Mouse (Mus musculus): ENCODE measurements around the gene Dcaf1. TPM values are rescaled to one million over a fixed set of nuclear protein-coding genes. Genes with fewer than 3 reads are reported as not detected.

The Dcaf1 gene
- total and polyA plus RNA-seq, 3 experiments, result 40.9 to 43.9 (median 42.9) TPM

GRCm38 (mm10) chr9:106901596-106901995 is 79.9 kb downstream of the Dcaf1 start:
- Histone ChIP-seq H3K27ac (ENCODE audit: insufficient read depth, low read depth) (no peak overlapping the region), H3K4me1 (ENCODE audit: control insufficient read depth in 1 of 2, insufficient read depth in 2 of 2) (no peaks in the 10 kb centered on the region), H3K9ac (ENCODE audit: insufficient read depth, low read depth) (no peak overlapping the region), H3K4me3 (replicated peaks in 1 of 3; ENCODE audit: low read depth in 2 of 3, low read length in 2 of 3, poor library complexity in 1 of 3) (no peak overlapping the region), H3K4me2 (ENCODE audit: insufficient read depth, low read depth, poor library complexity, severe bottlenecking) (no peak overlapping the region), H3K79me2 (replicated peaks; ENCODE audit: control insufficient read depth, extremely low read depth, insufficient read depth, poor library complexity, severe bottlenecking) (no peaks in the 10 kb centered on the region), H3K36me3 (replicated peaks in 1 of 2; ENCODE audit: control insufficient read depth in 1 of 2, insufficient read depth in 1 of 2, low read length in 1 of 2) (no peaks in the 10 kb centered on the region), H3K9me3 (replicated peaks; ENCODE audit: low read length) (no peaks in the 10 kb centered on the region), H3K27me3 (replicated peaks) (peaks cover 61% of the 10 kb centered on the region)
- no peak for TF ChIP-seq TBP (conservative IDR thresholded peaks at IDR 0.05; ENCODE audit: low read depth, low read length)
- TF ChIP-seq ETS1 (conservative IDR thresholded peaks at IDR 0.05; ENCODE audit: low read depth, low read length), result no peak
- TF ChIP-seq CHD2 (IDR thresholded peaks at IDR 0.05; ENCODE audit: low read length), result no peak
- no peak for TF ChIP-seq CHD1 (IDR thresholded peaks at IDR 0.05; ENCODE audit: low read depth, low read length)
- TF ChIP-seq GABPA (IDR thresholded peaks at IDR 0.05; ENCODE audit: insufficient replicate concordance, low read depth, low read length), result no peak
- no peak for TF ChIP-seq USF1 (IDR thresholded peaks at IDR 0.05; ENCODE audit: low read depth, low read length)
- TF ChIP-seq POLR2AphosphoS2 (IDR thresholded peaks at IDR 0.05; ENCODE audit: low read depth, low read length), result no peak
- no peak for TF ChIP-seq NRF1 (IDR thresholded peaks at IDR 0.05; ENCODE audit: low read depth, low read length)
- TF ChIP-seq ZMIZ1 (IDR thresholded peaks at IDR 0.05; ENCODE audit: low read depth, low read length), result no peak
- in situ Hi-C loops (cut with MboI; ENCODE audit: low pct_ligation_motif_present, low pct_unique_long_range_greater_than_20kb, low sequenced_read_pairs) (no loop called here), dilution Hi-C loops (cut with MboI; ENCODE audit: extremely low pct_ligation_motif_present, extremely low pct_unique_long_range_greater_than_20kb, low sequenced_read_pairs) (no loop called here)
- no peak for DNase-seq (ENCODE audit: extremely low read depth)

- Histone ChIP-seq H3K4me2 (ENCODE audit: insufficient read depth, low read depth, poor library complexity, severe bottlenecking) (no peak overlapping the region), H3K79me2 (replicated peaks; ENCODE audit: control insufficient read depth, extremely low read depth, insufficient read depth, poor library complexity, severe bottlenecking) (no peaks in the 10 kb centered on the region), H3K4me3 (replicated peaks in 1 of 3; ENCODE audit: low read depth in 2 of 3, low read length in 2 of 3, poor library complexity in 1 of 3) (no peak overlapping the region), H3K27me3 (replicated peaks) (peaks cover 54% of the 10 kb centered on the region), H3K4me1 (ENCODE audit: control insufficient read depth in 1 of 2, insufficient read depth in 2 of 2) (no peaks in the 10 kb centered on the region), H3K9ac (ENCODE audit: insufficient read depth, low read depth) (no peak overlapping the region), H3K9me3 (replicated peaks; ENCODE audit: low read length) (no peaks in the 10 kb centered on the region), H3K36me3 (replicated peaks in 1 of 2; ENCODE audit: control insufficient read depth in 1 of 2, insufficient read depth in 1 of 2, low read length in 1 of 2) (no peaks in the 10 kb centered on the region), H3K27ac (ENCODE audit: insufficient read depth, low read depth) (no peak overlapping the region)
- no peak for DNase-seq (ENCODE audit: extremely low read depth)
- TF ChIP-seq JUN (IDR thresholded peaks at IDR 0.05; ENCODE audit: insufficient read depth, low read depth, low read length) (no peak), ETS1 (conservative IDR thresholded peaks at IDR 0.05; ENCODE audit: low read depth, low read length) (no peak), SIN3A (IDR thresholded peaks at IDR 0.05; ENCODE audit: low read length) (no peak), MAFK (IDR thresholded peaks at IDR 0.05; ENCODE audit: insufficient replicate concordance, low read length) (no peak), POLR2A (IDR thresholded peaks at IDR 0.05; ENCODE audit: low read depth, low read length) (no peak), PAX5 (IDR thresholded peaks at IDR 0.05; ENCODE audit: low read length) (no peak)
- in situ Hi-C loops (cut with MboI; ENCODE audit: low pct_ligation_motif_present, low pct_unique_long_range_greater_than_20kb, low sequenced_read_pairs) (no loop called here), dilution Hi-C loops (cut with MboI; ENCODE audit: extremely low pct_ligation_motif_present, extremely low pct_unique_long_range_greater_than_20kb, low sequenced_read_pairs) (no loop called here)
Measured at GRCm38 (mm10) chr9:106903099-106903790, 81.6 kb downstream of the Dcaf1 start.

DNA sequence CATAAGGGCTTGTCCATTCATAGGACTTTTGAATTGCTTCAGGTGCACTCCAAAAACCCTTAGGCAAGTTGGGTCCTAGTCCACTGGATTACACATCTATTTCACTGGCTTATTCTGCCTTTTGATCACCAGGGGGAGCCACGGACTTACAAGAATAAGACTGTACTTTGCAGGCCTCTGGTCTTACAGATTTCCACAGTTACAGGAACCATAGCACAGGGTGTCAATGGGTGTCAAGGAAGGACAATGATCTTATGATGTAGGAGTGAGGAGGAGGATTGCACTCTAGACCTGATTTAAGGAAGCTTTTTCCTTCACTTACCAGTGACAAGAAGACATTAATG is 82.1 kb downstream of the Dcaf1 start:
- peak; percentile 54 for DNase-seq (ENCODE audit: extremely low read depth)
- no peak overlapping the region for H3K27ac ChIP-seq (ENCODE audit: insufficient read depth, low read depth)
- no peaks in the 10 kb centered on the region for H3K9me3 ChIP-seq (replicated peaks; ENCODE audit: low read length)
- in situ Hi-C loops (cut with MboI; ENCODE audit: low pct_ligation_motif_present, low pct_unique_long_range_greater_than_20kb, low sequenced_read_pairs), result no loop called here
- dilution Hi-C loops (cut with MboI; ENCODE audit: extremely low pct_ligation_motif_present, extremely low pct_unique_long_range_greater_than_20kb, low sequenced_read_pairs), result no loop called here
- H3K4me3 ChIP-seq (replicated peaks in 1 of 3; ENCODE audit: low read depth in 2 of 3, low read length in 2 of 3, poor library complexity in 1 of 3), result no peak overlapping the region
- no peak overlapping the region for H3K9ac ChIP-seq (ENCODE audit: insufficient read depth, low read depth)
- H3K4me2 ChIP-seq (ENCODE audit: insufficient read depth, low read depth, poor library complexity, severe bottlenecking), result no peak overlapping the region
- peaks cover 51% of the 10 kb centered on the region for H3K27me3 ChIP-seq (replicated peaks)
- no peaks in the 10 kb centered on the region for H3K4me1 ChIP-seq (ENCODE audit: control insufficient read depth in 1 of 2, insufficient read depth in 2 of 2)
- no peaks in the 10 kb centered on the region for H3K36me3 ChIP-seq (replicated peaks in 1 of 2; ENCODE audit: control insufficient read depth in 1 of 2, insufficient read depth in 1 of 2, low read length in 1 of 2)
- H3K79me2 ChIP-seq (replicated peaks; ENCODE audit: control insufficient read depth, extremely low read depth, insufficient read depth, poor library complexity, severe bottlenecking), result no peaks in the 10 kb centered on the region
- no peak for TF ChIP-seq GABPA (IDR thresholded peaks at IDR 0.05; ENCODE audit: insufficient replicate concordance, low read depth, low read length)
- no peak for TF ChIP-seq MAX (IDR thresholded peaks at IDR 0.05; ENCODE audit: low read length)
- TF ChIP-seq POLR2A (IDR thresholded peaks at IDR 0.05; ENCODE audit: low read depth, low read length), result no peak
- no peak for TF ChIP-seq SIN3A (IDR thresholded peaks at IDR 0.05; ENCODE audit: low read length)
- TF ChIP-seq E2F4 (IDR thresholded peaks at IDR 0.05; ENCODE audit: insufficient replicate concordance, low read depth, low read length), result no peak
- no peak for TF ChIP-seq JUND (conservative IDR thresholded peaks at IDR 0.05; ENCODE audit: low read depth, low read length)
- no peak for TF ChIP-seq CHD1 (IDR thresholded peaks at IDR 0.05; ENCODE audit: low read depth, low read length)
- no peak for TF ChIP-seq MYC (IDR thresholded peaks at IDR 0.05; ENCODE audit: low read depth, low read length)
- no peak for TF ChIP-seq RCOR1 (conservative IDR thresholded peaks at IDR 0.05; ENCODE audit: low read depth, low read length)
- no peak for TF ChIP-seq USF1 (IDR thresholded peaks at IDR 0.05; ENCODE audit: low read depth, low read length)
- TF ChIP-seq MXI1 (IDR thresholded peaks at IDR 0.05; ENCODE audit: low read depth, low read length), result no peak
- no peak for TF ChIP-seq PAX5 (IDR thresholded peaks at IDR 0.05; ENCODE audit: low read length)
- TF ChIP-seq RAD21 (IDR thresholded peaks at IDR 0.05; ENCODE audit: low read depth, low read length), result peak; percentile 74
- no peak for TF ChIP-seq TBP (conservative IDR thresholded peaks at IDR 0.05; ENCODE audit: low read depth, low read length)
- TF ChIP-seq BHLHE40 (IDR thresholded peaks at IDR 0.05; ENCODE audit: low read depth, low read length), result no peak
- no peak for TF ChIP-seq NRF1 (IDR thresholded peaks at IDR 0.05; ENCODE audit: low read depth, low read length)
- no peak for TF ChIP-seq POLR2AphosphoS2 (IDR thresholded peaks at IDR 0.05; ENCODE audit: low read depth, low read length)
- no peak for TF ChIP-seq KAT2A (IDR thresholded peaks at IDR 0.05; ENCODE audit: insufficient replicate concordance, low read length)
- TF ChIP-seq SMC3 (IDR thresholded peaks at IDR 0.05; ENCODE audit: low read depth, low read length), result peak; percentile 78
